Mouse (Mus musculus) liver, embryonic 15.5 days (tissue): ENCODE data around the gene Chuk. TPM values are rescaled to one million over a fixed set of nuclear protein-coding genes. Genes with fewer than 3 reads are reported as not detected.

Experiments used
- ATAC-seq: fragments of 200-750 bp; cut with Nextera tagmentation; 2 replicates; pipeline ENCODE4 v1.8.0; 2017; ENCODE audit warnings: moderate number of reproducible peaks, mild to moderate bottlenecking, moderate library complexity; ENCODE audit not compliant: insufficient read depth
- H3K27ac ChIP-seq: fragments of 300-500 bp; sonication (generic); replicated peaks from 2 replicates; pipeline ENCODE4 v1.5.1; 2015; ENCODE audit warnings: mild to moderate bottlenecking, inconsistent platforms
- H3K27me3 ChIP-seq: fragments of 300-500 bp; sonication (generic); 2 replicates; pipeline ENCODE4 v1.6.1; 2015; ENCODE audit warnings: mild to moderate bottlenecking, inconsistent platforms
- H3K36me3 ChIP-seq: fragments of 300-500 bp; sonication (generic); replicated peaks from 2 replicates; pipeline ENCODE4 v1.6.1; 2015; ENCODE audit warnings: moderate library complexity, mild to moderate bottlenecking, inconsistent platforms
- H3K4me1 ChIP-seq: fragments of 300-500 bp; sonication (generic); replicated peaks from 2 replicates; pipeline ENCODE4 v1.6.1; 2015; ENCODE audit warnings: inconsistent platforms
- H3K4me2 ChIP-seq: fragments of 300-500 bp; sonication (generic); 2 replicates; pipeline ENCODE4 v1.6.1; 2015; ENCODE audit warnings: moderate library complexity, mild to moderate bottlenecking, inconsistent platforms
- H3K4me3 ChIP-seq: fragments of 300-500 bp; sonication (generic); replicated peaks from 2 replicates; pipeline ENCODE4 v1.5.1; 2015; ENCODE audit warnings: mild to moderate bottlenecking, inconsistent platforms
- H3K9ac ChIP-seq: fragments of 300-500 bp; sonication (generic); 2 replicates; pipeline ENCODE4 v1.6.1; 2015; ENCODE audit warnings: moderate library complexity, mild to moderate bottlenecking, inconsistent platforms
- H3K9me3 ChIP-seq: fragments of 300-500 bp; sonication (generic); replicated peaks from 2 replicates; pipeline ENCODE4 v1.6.1; 2016; ENCODE audit warnings: inconsistent platforms
- WGBS: fragments of 180-500 bp; shearing (Covaris S2); methylation state at CpG from one replicate; pipeline ENCODE4 v1.1.7; 2015; ENCODE audit warnings: mixed read lengths; ENCODE audit not compliant: insufficient replicate concordance; 5-methylcytosine and 5-hydroxymethylcytosine counted together
- polyA plus RNA-seq: library from polyadenylated mRNA; unstranded; fragments of >200 nt; fragmentation: Nextera tagmentation; extraction: Ambion mirVana; gene quantifications from 2 replicates; pipeline ENCODE4 v1.2.1, GENCODE M21; 2015

Chuk gene
- polyA plus RNA-seq, 1 experiment from 2014 or later, result 19.4 TPM

- Histone ChIP-seq H3K36me3 (peaks cover 26% of the 10 kb centered on the region), H3K4me2 (no peak overlapping the region), H3K9me3 (no peaks in the 10 kb centered on the region), H3K4me3 (no peak overlapping the region), H3K9ac (no peak overlapping the region), H3K27me3 (no peaks in the 10 kb centered on the region), H3K27ac (no peak overlapping the region), H3K4me1 (no peaks in the 10 kb centered on the region)
- ATAC-seq, result no peak
- 82% methylated on average over 5 of the region's 5 CpGs for WGBS
These were observed 73.9 kb downstream of the Chuk start for GRCm38 (mm10) chr19:44033396-44033795.

- no peak overlapping the region for H3K27ac ChIP-seq
- no peaks in the 10 kb centered on the region for H3K27me3 ChIP-seq
- no peaks in the 10 kb centered on the region for H3K4me1 ChIP-seq
- no peak overlapping the region for H3K4me2 ChIP-seq
- WGBS, result 70% methylated on average over 11 of the region's 11 CpGs
- H3K9ac ChIP-seq, result no peak overlapping the region
- peaks cover 18% of the 10 kb centered on the region for H3K36me3 ChIP-seq
- H3K4me3 ChIP-seq, result no peak overlapping the region
- ATAC-seq, result no peak
- no peaks in the 10 kb centered on the region for H3K9me3 ChIP-seq
These were observed 75.1 kb downstream of the Chuk start for GRCm38 (mm10) chr19:44032046-44032744.

- Histone ChIP-seq H3K9me3 (no peaks in the 10 kb centered on the region), H3K4me2 (no peak overlapping the region), H3K4me1 (no peaks in the 10 kb centered on the region), H3K9ac (no peak overlapping the region), H3K4me3 (no peak overlapping the region), H3K27me3 (no peaks in the 10 kb centered on the region), H3K36me3 (no peaks in the 10 kb centered on the region), H3K27ac (no peak overlapping the region)
- no peak for ATAC-seq
- 66% methylated on average over 5 of the region's 5 CpGs for WGBS
These were observed 77.3 kb downstream of the Chuk start for GRCm38 (mm10) chr19:44030024-44030423.

GRCm38 (mm10) chr19:44028972-44029371, 78.3 kb downstream of the Chuk start, which contains the start of gene Cyp2c23:
Gene Cyp2c23 (minus strand): TSS chr19:44029208.
- Histone ChIP-seq H3K4me3 (0 out of 2 replicates have a peak within 1 kb of the TSS, but pooled peaks have one; percentile 2), H3K4me1 (no peaks in the 10 kb centered on the region), H3K9me3 (no peaks in the 10 kb centered on the region), H3K27ac (no peak within 1 kb of the TSS), H3K9ac (no peak within 1 kb of the TSS), H3K36me3 (no peaks in the 10 kb centered on the region), H3K27me3 (no peaks in the 10 kb centered on the region), H3K4me2 (no peak within 1 kb of the TSS)
- WGBS, result 52% methylated on average over 8 of the region's 8 CpGs
- ATAC-seq, result no peak

GRCm38 (mm10) chr19:44026956-44027530, 80.2 kb downstream of the Chuk start:
- no peak for ATAC-seq
- no peak overlapping the region for H3K4me2 ChIP-seq
- H3K9me3 ChIP-seq, result no peaks in the 10 kb centered on the region
- no peaks in the 10 kb centered on the region for H3K27me3 ChIP-seq
- no peaks in the 10 kb centered on the region for H3K36me3 ChIP-seq
- H3K27ac ChIP-seq, result no peak overlapping the region
- no peaks in the 10 kb centered on the region for H3K4me1 ChIP-seq
- 63% methylated on average over 8 of the region's 8 CpGs for WGBS
- no peak overlapping the region for H3K4me3 ChIP-seq
- H3K9ac ChIP-seq, result no peak overlapping the region

GRCm38 (mm10) chr19:44024921-44025585, 82.2 kb downstream of the Chuk start:
- Histone ChIP-seq H3K4me1 (no peaks in the 10 kb centered on the region), H3K4me2 (no peak overlapping the region), H3K9ac (no peak overlapping the region), H3K4me3 (no peak overlapping the region), H3K36me3 (no peaks in the 10 kb centered on the region), H3K27ac (no peak overlapping the region), H3K27me3 (no peaks in the 10 kb centered on the region), H3K9me3 (no peaks in the 10 kb centered on the region)
- ATAC-seq, result no peak
- WGBS, result 65% methylated on average over 13 of the region's 13 CpGs

Other genes starting within 250 kb of the Chuk start
- gene Dnmbp, start 167.3 kb downstream of the Chuk start, polyA plus RNA-seq, result 2.5 and 2.7 TPM in 2 replicates
- 81.5 and 93.1 TPM in 2 replicates for gene Cpn1, start 120.9 kb downstream of the Chuk start, polyA plus RNA-seq
- 26.7 and 31.2 TPM in 2 replicates for gene Cyp2c23, start 78.3 kb downstream of the Chuk start, polyA plus RNA-seq
- 17.8 and 20.6 TPM in 2 replicates for gene Erlin1, start 37.7 kb downstream of the Chuk start, polyA plus RNA-seq
- 14.7 and 16.9 TPM in 2 replicates for gene Cwf19l1, start 28.4 kb upstream of the Chuk start, polyA plus RNA-seq
- 33.1 and 35.1 TPM in 2 replicates for gene Bloc1s2, start 39.0 kb upstream of the Chuk start, polyA plus RNA-seq
- not detected in 2 replicates for gene Pkd2l1, start 85.0 kb upstream of the Chuk start, polyA plus RNA-seq
- not detected in 2 replicates for gene Scd3, start 95.8 kb upstream of the Chuk start, polyA plus RNA-seq
- gene Scd2, start 186.2 kb upstream of the Chuk start, polyA plus RNA-seq, result 108 and 124 TPM in 2 replicates
- gene Scd4, start 225.6 kb upstream of the Chuk start, polyA plus RNA-seq, result 0.03 TPM in 1 of 2 replicates, not detected in the other